Mouse (Mus musculus) MN1 (cell line): ENCODE measurements around the gene Bglap.
"Not testable (repeated sequence)": the region's sequence is repeated elsewhere in the genome, so short reads cannot be mapped to it uniquely, and the experiment has no call there.

ENCODE experiments used
- DNase-seq: peaks from one replicate; pipeline ENCODE4 v3.0.0-alpha.2; 2016; ENCODE audit warnings: low spot score

Gene Bglap

DNA sequence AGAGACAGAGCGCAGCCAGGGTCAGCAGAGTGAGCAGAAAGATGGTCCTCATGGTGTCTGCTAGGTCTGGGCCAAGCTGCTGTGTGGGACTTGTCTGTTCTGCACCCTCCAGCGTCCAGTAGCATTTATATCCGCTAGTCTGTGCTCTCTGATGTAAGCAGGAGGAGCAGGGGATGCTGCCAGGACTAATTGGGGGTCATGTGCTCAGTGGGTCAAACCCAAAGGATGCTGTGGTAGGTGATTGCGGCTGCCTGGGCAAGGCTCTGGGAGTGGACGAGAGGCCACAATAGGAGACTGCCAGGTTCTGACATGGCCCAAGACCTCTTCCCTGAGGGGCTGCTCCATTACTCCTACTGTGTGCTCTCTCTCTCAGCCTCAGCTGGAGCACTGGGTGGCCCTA lies at the start of gene Bglap:
TSS of gene Bglap (minus strand) at position 101 of the 400 bp plus-strand sequence.
- no peak for DNase-seq

DNA sequence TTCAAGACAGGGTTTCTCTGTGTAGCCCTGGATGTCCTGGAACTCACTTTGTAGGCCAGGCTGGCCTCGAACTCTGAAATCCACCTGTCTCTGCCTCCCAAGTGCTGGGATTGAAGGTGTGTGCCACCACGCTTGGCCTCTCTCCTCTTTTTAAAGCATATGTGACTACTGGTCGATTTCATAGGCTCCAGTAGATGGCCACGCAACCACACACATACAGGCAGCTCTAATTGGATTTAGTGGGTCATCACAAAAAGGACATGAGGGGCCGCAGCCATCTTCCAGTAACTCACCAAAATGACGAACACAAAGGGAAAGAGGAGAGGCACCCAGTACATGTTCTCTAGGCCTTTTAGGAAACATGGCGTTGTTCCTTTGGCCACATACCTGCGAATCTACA lies 44.4 kb upstream of the Bglap start:
- DNase-seq = not testable (repeated sequence)

DNA sequence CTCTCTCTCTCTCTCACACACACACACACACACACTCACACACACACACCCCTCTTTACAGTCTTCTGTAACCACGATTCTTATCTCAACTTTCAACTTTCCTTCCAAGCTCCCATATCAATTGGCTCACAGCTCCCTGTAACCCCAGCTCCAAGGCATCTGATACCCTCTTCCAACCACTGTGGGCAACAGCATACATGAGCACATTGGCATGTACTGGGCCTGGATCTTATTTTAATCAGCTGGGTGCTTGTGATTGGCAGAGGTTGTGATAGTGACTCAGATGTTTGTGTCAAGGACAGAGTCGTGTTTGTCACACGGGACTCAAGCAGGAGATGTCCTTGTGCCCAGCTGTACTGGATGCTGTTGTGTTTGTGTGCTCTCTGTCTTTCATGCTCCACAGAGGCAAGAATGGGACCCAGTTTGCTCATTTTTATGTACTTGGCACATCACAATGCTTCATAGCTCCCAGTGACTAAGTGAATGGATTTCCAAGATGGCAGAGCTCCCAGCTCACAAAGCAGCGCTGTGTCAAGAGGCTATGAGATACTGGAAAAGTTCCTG lies 43.2 kb upstream of the Bglap start:
- DNase-seq = no peak

DNA sequence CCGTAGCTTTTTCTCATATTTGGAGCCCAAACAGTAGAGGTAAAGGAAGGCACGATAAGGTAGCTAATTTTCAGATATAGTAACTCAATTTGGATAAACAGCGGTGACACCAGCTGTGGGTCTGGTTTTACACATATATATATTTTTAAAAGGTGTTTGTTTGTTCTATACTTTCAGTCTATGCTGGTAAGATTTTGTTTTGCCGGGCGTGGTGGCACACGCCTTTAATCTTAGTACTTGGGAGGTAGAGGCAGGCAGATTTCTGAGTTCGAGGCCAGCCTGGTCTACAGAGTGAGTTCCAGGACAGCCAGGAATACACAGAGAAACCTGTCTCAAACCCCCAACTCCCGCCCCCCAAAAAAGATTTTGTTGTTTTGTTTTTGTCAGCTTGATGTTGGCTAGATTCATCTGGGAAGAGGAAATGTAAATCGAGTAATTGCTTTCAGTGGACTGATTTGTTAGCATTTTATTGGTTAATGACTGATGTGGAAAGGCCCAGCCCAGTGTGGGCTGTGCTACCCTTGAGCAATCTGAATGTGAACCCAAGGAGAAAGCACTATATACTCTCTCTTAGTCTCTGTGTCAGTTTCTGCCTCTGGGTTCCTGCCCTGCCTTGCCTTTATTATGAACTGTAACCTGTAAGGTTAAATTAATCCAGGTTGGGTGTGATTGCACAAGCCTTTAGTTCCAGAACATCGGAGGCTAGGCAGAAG lies 41.6 kb upstream of the Bglap start:
- no peak for DNase-seq

DNA sequence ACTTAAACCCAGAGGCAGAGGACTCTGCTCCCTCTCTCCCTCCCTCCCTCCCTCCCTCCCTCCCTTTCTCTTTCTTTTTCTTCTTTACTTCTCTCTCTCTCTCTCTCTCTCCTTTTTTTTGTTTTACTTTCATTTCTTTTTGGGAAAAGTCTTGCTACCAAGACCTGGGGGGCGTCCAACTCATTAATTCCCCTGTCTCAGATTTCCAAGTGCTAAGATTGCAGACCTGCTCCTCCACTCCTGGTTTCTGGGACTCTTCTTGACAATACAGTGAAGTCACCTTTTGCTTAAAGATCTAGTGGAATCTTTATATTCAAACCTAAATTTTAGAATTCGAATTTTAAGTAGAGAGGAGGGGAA lies 41.0 kb upstream of the Bglap start:
- DNase-seq = no peak

DNA sequence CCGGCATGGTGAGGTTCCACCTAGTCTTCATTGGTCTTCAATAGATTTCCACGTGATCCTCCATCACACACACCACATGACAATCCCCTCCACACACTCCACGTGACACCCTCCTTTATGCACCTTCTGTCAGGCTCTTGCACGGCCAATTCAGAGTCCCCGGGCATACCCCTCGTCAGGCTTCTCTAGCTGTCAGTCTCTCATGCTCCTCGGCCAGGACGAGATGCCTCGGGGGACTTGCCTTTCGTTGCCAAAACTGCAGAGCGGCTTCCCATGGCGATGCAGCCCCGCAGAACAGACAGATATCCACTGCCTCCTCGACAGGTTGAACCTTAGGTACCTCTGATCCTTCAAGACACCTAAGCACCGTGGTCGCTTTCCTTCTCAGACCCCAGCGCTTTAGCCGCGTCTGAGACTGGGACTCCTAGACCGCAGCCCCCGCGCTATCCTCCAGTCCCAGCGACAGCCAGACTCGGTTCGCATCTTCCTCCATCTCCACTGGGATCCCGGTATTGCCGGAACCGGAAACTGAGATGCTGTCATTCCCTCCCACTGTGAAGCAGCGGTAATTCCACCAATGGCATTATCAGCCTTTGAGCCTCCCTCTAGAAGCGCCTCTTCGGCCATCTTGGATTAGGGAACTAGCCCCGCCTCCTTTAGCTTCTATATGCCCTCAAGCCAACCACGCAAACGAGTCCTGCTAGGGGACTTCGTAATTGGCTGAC lies 40.5 kb upstream of the Bglap start, which contains the start of gene Slc25a44:
TSS of gene Slc25a44 (minus strand) at position 535 of the 725 bp plus-strand sequence.
- peak; percentile 99 for DNase-seq

DNA sequence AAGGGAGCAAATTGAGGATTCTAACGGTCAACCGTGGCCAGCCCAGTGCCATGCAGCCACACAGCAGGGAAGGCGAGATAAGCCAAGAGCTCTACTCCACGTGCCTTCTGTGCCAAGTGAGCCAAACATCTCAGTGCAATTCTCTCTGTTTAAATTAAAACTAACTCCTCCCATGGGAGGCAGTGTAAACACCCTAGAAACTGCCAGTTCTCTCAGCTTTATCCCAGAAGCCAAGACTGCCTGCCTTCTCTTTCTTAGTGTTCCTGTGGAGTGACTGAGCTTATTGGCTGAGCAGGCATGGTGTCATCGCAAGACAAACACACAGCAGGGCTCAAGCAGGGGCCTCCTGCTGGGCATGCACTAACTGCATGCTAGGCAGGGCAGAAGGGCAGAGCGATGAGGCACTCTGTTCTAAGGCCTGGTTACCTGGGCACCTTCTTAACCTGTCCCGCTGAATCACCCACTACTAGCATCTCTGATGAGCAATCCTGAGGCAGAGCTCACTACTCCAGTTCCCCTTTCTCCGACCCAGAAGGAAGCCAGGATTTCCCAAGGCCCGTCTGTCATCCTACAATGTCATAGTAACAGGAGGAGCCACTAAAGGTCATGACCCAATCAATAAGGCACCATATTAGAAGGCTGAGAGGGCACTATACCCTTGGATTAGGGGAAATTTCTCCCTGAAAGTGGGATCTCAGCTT lies 37.9 kb upstream of the Bglap start:
- DNase-seq = peak; percentile 89

DNA sequence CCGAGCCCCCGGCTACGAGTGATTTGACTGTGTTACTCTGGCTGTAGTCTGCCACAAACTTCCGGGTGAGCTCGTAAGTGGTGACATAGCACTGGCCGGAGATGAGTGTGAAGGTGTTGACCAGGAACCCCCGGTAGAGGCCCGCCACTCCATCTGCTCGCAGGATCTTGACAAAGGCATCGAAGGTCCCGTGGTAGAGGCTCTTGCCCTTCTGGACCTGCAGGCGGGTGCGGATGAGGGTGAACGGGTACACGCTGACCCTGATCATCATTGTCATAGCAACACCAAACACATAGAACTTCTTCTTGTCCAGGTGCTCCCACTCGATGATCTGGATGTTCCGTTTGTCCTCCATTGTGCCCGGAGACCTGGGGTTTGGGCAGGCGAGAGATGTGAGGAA lies 36.5 kb upstream of the Bglap start:
- no peak for DNase-seq

DNA sequence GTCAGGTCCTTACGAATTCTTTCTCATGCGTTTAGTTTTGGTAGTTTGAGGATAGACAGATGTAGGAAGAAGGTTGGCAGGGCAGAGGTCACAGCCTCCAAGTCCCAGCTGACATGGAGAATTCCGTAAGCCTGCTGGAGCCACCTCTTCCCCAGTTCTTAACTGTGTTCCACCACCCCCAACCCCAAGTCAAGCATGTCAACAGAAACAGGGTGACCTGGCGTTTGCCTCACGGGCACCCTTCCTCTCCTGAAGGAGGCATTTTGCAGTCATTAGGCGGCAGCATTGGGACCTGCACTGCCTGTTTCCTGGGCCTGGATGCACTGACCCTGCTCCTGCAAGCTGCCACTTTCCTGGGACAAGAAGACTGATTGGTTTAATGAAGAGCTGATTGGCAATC lies 33.8 kb upstream of the Bglap start:
- no peak for DNase-seq

DNA sequence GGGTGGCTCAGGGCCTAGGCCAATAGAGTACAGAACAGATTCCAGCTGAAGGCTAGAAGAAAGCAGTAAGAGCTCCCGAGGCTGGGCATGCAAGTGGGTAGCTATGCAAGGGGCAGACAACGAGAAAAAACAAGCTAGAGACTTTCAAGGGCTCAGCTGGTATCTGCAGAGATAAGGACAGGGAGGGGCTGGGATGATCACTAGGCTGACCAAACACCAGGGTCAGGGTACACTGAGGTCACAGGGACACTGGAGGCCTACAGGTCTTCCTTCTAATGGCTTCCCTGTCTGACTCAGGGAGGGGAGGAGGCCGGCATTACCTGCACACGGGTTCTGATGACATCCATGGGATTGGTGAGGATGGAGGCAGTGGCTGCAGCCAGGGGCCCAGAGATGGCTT lies 31.4 kb upstream of the Bglap start:
- DNase-seq = no peak

DNA sequence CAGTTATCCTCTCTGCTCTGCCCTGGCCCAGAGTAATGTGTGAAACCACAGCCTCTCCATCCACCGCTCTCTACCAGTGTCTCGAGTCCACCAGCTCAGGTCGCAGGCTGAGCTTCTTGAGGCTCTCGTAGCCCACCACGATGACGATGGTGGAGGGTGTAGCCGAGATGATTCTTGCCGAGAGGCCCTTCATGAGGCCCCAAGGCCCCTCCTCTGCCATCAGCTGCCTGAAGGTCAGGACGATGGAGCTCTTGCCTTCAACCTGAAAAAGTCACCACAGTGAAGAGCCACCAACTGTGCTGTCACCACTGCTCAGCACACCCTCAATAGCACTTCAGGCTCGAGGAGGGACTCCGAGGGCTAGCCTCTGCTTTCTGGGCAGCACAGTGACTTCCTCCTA lies 28.4 kb upstream of the Bglap start:
- no peak for DNase-seq

DNA sequence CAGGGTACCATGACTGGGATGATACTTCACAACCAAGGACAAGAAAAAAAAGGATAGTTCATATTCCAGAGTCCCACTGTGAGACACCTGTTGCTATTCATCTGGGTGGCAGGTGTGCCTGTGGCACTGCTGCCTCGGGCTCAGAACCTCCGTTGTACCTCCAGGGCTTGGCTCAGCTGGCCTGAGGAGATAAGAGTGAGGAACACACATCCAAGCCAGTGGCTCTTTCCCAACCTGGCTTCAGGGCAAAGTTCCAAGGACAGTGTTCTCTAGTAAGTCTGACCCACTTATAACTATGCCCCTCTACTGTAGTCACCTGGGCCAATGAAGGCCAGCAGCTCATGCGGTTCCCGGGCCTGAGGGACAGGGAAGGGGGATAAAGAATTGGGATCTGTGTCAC lies 27.4 kb upstream of the Bglap start:
- DNase-seq = no peak

DNA sequence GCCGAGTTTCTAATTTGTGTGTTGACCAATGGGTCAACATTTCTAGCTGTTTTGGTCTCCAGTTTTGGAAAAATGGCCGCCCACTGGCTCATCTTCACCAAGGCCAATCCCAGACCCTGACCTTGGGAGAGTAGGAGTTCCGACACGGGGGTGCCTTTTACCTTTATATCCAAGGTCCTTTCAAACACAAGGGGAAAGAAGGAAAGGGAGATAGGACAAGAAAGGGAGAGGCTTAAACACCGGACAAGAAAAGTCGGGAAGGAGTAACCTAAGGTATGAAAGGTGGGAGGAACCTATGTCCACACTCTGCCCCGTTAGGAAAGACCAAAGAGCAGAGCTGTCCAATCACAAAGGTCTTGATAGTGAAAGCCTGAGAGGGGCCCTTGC lies 26.4 kb upstream of the Bglap start:
- no peak for DNase-seq

DNA sequence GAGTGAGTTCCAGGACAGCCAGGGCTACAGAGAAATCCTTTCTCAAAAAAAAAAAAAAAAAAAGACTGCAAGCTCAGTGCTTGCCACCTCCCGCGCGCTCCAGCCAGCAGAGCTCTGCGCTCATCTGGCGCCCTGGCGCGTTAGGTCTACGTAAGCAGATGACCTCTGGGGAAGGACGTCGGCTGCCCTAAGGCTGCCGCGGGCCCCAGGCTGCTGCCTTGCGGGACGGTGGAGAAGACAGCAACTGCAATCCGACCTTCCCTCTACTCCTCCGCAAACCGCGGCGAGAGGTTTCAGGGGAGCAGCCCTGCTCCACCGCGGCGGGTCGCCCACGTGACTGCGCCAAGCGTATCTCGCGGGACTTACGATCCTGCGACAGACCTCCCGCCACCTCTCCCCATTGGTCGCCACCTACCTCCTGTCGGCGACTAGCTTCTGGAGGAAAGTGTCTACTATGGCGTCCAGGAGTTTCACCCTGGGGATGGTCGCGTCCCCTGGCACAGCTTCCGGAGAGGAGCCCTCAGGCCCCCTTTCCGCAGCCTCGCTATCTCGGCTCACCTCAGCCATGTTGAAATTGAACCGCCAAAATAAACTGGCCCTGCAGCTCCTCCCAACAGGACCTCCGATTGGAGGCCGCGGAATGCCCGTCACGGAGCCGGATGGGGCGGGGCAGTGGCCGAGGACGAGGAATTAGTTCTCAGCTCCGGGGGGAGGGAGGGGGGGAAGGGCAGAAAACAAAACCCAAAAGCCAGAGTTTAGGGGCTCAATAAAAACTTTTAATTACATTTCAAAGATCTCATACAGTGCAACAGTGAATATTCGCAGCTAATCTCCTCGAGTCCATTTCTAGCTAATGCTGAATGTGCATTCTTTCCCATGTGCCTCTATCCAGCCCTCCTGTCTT lies 25.7 kb upstream of the Bglap start, which contains the start of gene Pmf1:
TSS of gene Pmf1 (minus strand) at position 591 of the 904 bp plus-strand sequence.
- DNase-seq = peak; percentile 91

DNA sequence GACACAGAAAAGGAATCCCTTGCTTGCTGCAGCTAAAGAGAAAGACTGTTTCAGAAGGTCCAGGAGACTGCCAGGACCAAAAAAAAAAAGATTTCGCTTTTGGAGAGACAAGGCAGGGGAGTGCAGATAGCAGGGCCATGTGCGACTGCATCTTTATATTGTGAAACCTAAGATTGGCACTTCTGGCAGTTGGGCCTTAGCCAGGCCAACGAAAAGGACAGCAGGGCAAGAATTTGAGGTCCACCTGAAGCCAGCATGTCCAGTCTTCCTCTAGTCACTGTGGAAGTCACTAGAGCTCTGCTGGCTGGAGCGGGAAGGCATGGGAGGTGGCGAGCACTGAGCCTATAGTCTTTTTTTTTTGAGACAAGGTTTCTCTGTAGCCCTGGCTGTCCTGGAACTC lies 24.7 kb upstream of the Bglap start:
- DNase-seq = peak; percentile 43

DNA sequence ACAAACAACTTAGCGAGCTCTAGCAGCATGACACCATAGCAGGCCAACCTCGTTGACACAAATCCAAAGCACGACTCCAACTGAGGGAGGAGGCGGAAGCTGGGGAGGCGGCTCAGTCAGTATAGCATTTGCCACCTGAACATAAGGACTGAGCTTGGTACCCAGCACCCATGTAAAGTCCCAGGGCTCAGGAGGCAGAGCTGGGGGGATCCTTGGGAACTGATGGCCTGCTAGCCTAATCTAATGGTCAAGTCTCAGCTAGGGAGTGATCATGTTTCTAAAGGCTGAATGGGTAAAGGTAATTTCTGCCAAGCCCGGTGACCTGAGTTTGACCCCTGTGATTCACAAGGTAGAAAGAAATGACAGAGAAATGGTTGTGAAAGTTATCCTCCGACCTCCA lies 23.3 kb upstream of the Bglap start:
- no peak for DNase-seq

DNA sequence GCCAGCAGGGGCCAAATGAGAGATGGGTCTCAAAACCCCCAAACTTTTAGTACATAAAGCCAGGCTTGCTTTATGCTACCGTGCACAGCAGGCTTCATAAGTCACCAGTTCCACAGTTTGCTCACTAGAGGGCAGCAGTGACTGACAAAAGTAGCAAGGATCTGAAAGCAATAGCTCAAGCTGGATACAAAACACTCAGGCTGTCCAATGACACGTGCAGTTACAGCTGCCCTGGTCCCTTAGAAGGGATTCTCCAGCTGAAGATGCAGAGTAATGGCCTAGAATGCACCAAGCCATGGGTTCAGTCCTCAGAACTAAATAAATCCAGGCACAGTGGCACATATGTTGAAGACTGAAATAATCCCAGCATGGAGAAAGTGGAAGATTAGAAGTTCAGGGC lies 22.8 kb upstream of the Bglap start:
- DNase-seq = peak; percentile 90

DNA sequence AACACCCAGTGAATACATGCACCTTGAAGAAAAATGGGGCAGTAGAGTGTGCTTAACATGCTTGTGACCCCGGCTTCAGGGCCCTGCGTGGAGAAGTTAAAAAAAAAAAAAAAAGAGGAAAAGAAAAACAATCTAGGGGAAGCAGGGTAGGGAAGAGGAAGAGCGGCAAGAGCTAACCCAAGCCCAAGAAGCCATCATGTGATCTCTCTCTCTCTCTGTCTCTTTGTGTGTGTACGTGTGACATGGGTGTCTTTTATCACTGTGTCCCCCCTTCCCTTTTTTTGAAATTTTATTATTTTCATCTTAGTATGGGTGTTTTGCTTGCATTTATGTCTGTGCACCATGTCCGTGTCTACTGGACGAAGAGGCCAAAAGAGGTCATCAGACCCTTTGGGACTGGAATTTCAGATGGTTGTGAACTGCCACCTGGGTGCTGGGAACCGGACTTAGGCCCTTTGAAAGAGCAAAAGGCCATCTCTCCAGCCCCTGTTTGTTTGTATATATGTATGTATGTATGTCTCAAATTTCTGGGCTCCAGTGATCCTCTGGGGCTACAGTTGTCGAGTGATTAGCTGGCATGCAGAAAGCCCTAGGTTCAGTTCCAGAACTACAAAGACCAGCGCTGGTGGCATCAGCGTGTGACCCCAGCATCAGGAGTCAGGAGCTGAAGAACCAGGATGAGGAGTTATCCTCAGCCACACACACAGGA lies 19.4 kb upstream of the Bglap start:
- DNase-seq = no peak

DNA sequence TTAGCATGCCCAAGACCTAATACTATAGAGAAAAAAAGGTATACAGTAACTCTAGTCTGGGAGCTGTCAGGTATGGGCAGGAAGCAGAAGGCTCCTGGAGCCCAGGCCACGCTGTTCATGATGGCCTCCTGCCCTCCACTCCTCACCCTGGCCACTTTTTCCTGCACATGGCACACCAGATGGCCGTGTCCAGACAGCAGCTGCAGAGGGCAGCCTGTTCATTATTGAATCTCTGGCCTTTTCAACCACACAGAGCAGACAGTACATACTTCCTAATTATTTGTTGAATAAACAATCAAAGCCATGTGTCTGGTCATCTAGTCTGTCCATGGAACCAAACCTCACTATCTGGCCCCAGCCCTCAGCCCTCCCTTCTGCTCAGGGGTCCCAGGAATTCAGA lies 14.4 kb upstream of the Bglap start:
- peak; percentile 88 for DNase-seq

DNA sequence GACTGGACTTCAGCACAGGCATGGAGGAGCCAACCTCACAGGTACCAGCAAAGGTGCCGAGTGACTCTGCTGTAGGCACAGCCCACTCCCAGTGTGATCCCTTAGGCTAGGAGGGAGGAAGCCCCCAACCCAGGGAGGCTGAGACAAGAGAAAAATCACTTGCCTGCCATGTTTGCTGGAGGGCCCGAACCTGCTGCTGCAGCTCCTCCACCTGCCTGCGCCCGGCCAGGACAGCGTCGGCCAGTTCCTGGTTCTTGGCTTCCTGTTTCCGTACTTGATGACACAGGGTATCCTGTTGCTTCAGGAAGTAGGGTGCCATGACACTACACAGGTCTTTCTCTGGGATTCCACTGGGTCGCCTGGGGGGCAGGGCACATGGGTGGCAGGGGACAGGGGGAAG lies 11.5 kb upstream of the Bglap start:
- DNase-seq = no peak

DNA sequence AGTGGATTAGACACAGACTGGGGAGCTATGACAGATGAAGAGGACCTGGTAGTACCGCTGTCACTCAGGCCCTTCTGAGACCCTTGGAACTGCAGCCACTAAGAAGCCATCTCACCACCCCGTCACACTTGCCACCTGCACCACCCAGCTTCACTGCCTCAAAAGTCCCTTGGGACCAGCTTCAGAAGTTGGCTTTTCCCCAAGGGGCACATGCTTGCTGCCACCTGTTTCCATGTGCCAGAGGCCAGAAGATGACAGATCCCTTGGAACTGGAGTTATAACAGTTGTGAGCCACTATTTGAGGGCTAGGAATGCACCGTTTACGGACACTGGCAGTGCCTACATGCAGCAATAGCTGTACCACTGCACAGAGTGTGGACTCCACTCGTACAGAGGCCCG lies 11.0 kb upstream of the Bglap start:
- DNase-seq = no peak
